Mouse (Mus musculus): Measurements from ENCODE around the gene Eno1.

DNA sequence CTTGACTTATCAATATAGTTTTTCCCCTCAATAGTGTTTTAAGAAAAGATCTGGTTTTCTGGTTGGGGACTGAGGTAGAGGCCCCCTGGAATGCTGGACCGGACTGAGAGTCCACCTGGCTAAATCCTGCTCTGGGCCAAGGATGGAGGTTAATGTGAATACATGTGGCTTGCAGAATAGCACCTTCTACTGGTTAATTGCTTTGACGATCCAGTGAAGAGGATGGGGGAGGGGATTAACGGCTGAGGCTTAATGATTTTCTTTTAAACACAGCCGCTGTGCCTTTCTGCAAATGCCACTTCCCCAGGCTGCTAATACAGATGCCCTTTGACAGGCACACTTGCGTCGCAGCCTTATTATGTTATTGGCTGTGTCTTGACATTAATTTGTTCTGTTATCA is 47.5 kb downstream of the Eno1 start:
- TF ChIP-seq CTCF (IDR thresholded peaks at IDR 0.05) (peak; percentile 54), EP300 (IDR thresholded peaks at IDR 0.05) (no peak)
